In genomic region chr17:9905501-9906462, GRCm38 (mm10) we compare ENCODE assay signal across 8 mouse cellular contexts.
DNase-seq lines count a peak whose midpoint lies in the region; ATAC-seq and TF ChIP-seq lines count a peak whose summit lies in the region.

No protein-coding gene starts in this region.

- WGBS in stomach, embryonic 16.5 days = 11% methylated on average over 12 of the region's 12 CpGs

- peak; percentile 19 for TF ChIP-seq CTCF in layer of hippocampus, adult 2 months (conservative IDR thresholded peaks at IDR 0.05)

- peak overlapping the region; percentile 95 for H3K27ac ChIP-seq in layer of hippocampus, adult 2 months
- H3K27ac ChIP-seq in stomach, embryonic 16.5 days (ENCODE audit: low read length) = no peak overlapping the region

- no peaks in the 10 kb centered on the region for H3K9me3 ChIP-seq in stomach, embryonic 16.5 days (replicated peaks; ENCODE audit: control insufficient read depth, low read length)

- H3K9ac ChIP-seq in stomach, embryonic 16.5 days (ENCODE audit: low read length) = no peak overlapping the region

- peak overlapping the region; percentile 55 for H3K4me3 ChIP-seq in layer of hippocampus, adult 2 months
- H3K4me3 ChIP-seq in stomach, embryonic 16.5 days (replicated peaks; ENCODE audit: low read length) = peak overlapping the region; percentile 24

- no peak for ATAC-seq in stomach, embryonic 16.5 days (ENCODE audit: insufficient read depth, low FRiP score)

- H3K27me3 ChIP-seq in stomach, embryonic 16.5 days (ENCODE audit: control insufficient read depth, insufficient read depth, low read length) = no peaks in the 10 kb centered on the region

- H3K4me1 ChIP-seq in stomach, embryonic 16.5 days (ENCODE audit: control insufficient read depth, insufficient read depth, low read length) = 0 out of 2 replicates have a peak, but pooled peaks cover 7% of the 10 kb centered on the region

- H3K36me3 ChIP-seq in stomach, embryonic 16.5 days (ENCODE audit: control insufficient read depth, insufficient read depth, low read length) = no peaks in the 10 kb centered on the region

- H3K4me2 ChIP-seq in stomach, embryonic 16.5 days (ENCODE audit: low read depth, low read length) = peak overlapping the region; percentile 37

- DNase-seq in cerebellum, adult 18-20 months = peak; percentile 24 to 31
- no peak for DNase-seq in cerebellum, adult 11 months
- DNase-seq in cerebellum, postnatal 25 days = peak; percentile 23 to 64
- peak; percentile 63 to 69 for DNase-seq in frontal cortex, postnatal 36 days (ENCODE audit: low spot score in 2 of 2)
- peak; percentile 74 to 87 for DNase-seq in layer of hippocampus, adult 2 months (ENCODE audit: low spot score in 2 of 2)
- peak; percentile 43 for DNase-seq in lung, postnatal 36 days
- DNase-seq in T-cell, adult 2 months (ENCODE audit: low spot score) = no peak

Comparison
In these comparisons a context has a peak if more than half of its experiments do, and no peak if none do; other contexts are left out.
1. DNase-seq: peak in cerebellum, adult 18-20 months (2 of 2), cerebellum, postnatal 25 days (2 of 2), frontal cortex, postnatal 36 days (2 of 2), layer of hippocampus, adult 2 months (2 of 2) and lung, postnatal 36 days (single experiment); none in cerebellum, adult 11 months (single experiment) and T-cell, adult 2 months (single experiment).